Mouse (Mus musculus): ENCODE data around the gene Klhl3. TPM values are rescaled to one million over a fixed set of nuclear protein-coding genes. Genes with fewer than 3 reads are reported as not detected.

The Klhl3 gene
- polyA plus RNA-seq, 1 experiment from 2014 or later = 0.91 TPM

- no peaks in the 10 kb centered on the region for H3K9me3 ChIP-seq (replicated peaks)
- H3K4me1 ChIP-seq (replicated peaks) = no peaks in the 10 kb centered on the region
- H3K27me3 ChIP-seq = no peaks in the 10 kb centered on the region
- H3K36me3 ChIP-seq = no peaks in the 10 kb centered on the region
- 32% methylated on average over 5 of the region's 5 CpGs for WGBS (ENCODE audit: insufficient replicate concordance)
- H3K4me3 ChIP-seq (replicated peaks) = no peak overlapping the region
- H3K27ac ChIP-seq = no peak overlapping the region
- H3K4me2 ChIP-seq = no peak overlapping the region
- no peak overlapping the region for H3K9ac ChIP-seq
- ATAC-seq (ENCODE audit: low read depth) = no peak
- DNase-seq = no peak
These were observed 30.3 kb downstream of the Klhl3 start for GRCm38 (mm10) chr13:58083048-58083447.

- Histone ChIP-seq H3K27ac (no peak overlapping the region), H3K4me3 (replicated peaks) (no peak overlapping the region), H3K36me3 (no peaks in the 10 kb centered on the region), H3K27me3 (no peaks in the 10 kb centered on the region), H3K4me2 (no peak overlapping the region), H3K4me1 (replicated peaks) (no peaks in the 10 kb centered on the region), H3K9ac (no peak overlapping the region), H3K9me3 (replicated peaks) (no peaks in the 10 kb centered on the region)
- no peak for DNase-seq
- 59% methylated on average over 5 of the region's 5 CpGs for WGBS (ENCODE audit: insufficient replicate concordance)
- no peak for ATAC-seq (ENCODE audit: low read depth)
These were observed 35.0 kb downstream of the Klhl3 start for GRCm38 (mm10) chr13:58078361-58078760.

DNA sequence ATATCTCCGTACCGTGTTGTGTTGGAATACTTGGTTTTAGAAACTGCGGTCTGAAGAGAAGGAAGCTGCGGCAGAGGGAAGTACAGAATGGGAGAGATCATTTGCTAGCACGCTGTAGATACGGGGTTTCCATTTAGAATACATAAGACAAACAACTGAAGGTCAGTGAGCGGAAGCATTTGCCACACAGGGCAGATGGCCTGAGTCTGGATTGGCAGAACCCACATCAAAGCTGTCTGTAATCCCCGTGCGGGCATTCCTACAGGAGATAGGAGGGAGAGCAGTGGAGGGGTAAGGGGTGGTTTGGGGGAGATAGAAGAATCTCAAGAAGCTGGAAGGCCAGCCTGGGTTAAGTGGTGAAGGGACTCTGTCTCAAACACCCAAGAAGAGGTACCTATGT lies 38.5 kb downstream of the Klhl3 start:
- DNase-seq = no peak
- Histone ChIP-seq H3K4me3 (replicated peaks) (no peak overlapping the region), H3K36me3 (no peaks in the 10 kb centered on the region), H3K4me1 (replicated peaks) (no peaks in the 10 kb centered on the region), H3K27me3 (no peaks in the 10 kb centered on the region), H3K9ac (no peak overlapping the region), H3K27ac (no peak overlapping the region), H3K4me2 (no peak overlapping the region), H3K9me3 (replicated peaks) (no peaks in the 10 kb centered on the region)
- WGBS (ENCODE audit: insufficient replicate concordance) = 71% methylated on average over 9 of the region's 9 CpGs
- ATAC-seq (ENCODE audit: low read depth) = no peak

GRCm38 (mm10) chr13:58074466-58074865 lies 38.9 kb downstream of the Klhl3 start:
- Histone ChIP-seq H3K4me2 (no peak overlapping the region), H3K4me1 (replicated peaks) (no peaks in the 10 kb centered on the region), H3K27ac (no peak overlapping the region), H3K27me3 (no peaks in the 10 kb centered on the region), H3K36me3 (no peaks in the 10 kb centered on the region), H3K4me3 (replicated peaks) (no peak overlapping the region), H3K9me3 (replicated peaks) (no peaks in the 10 kb centered on the region), H3K9ac (no peak overlapping the region)
- WGBS (ENCODE audit: insufficient replicate concordance) = 76% methylated on average over 6 of the region's 6 CpGs
- ATAC-seq (ENCODE audit: low read depth) (no peak), DNase-seq (no peak)

DNA sequence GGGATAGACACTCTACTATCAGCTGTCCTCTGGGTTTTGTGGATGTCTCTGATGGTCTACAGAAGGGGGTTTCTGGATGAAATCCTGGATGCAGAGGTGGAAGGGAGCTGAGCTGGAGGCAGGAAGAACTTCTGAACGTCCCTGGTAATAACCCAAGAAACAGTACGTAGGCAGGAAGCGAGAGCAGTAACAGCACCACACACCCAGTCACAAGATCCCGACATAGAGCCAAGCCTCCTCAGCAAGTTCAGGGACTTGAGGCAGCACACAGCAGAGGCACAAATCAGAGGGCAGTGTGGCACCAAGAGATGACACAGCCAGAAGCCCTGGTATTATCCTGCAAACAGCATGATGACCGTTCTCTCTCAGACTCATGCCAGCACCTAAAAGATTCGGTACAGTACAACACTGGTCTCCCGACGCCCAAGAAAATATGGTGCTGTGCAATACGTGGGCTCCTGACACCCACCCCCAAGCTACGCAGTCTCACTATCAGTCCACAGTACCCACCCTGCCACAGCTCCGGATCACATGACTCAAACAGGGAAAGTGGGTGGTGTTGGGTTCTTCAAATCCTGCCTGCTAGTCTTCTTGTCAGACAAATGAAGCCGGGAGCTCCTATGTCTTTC lies 40.0 kb downstream of the Klhl3 start:
- DNase-seq = no peak
- H3K4me2 ChIP-seq = no peak overlapping the region
- H3K4me3 ChIP-seq (replicated peaks) = no peak overlapping the region
- ATAC-seq (ENCODE audit: low read depth) = no peak
- WGBS (ENCODE audit: insufficient replicate concordance) = 60% methylated on average over 12 of the region's 12 CpGs
- no peaks in the 10 kb centered on the region for H3K27me3 ChIP-seq
- no peak overlapping the region for H3K9ac ChIP-seq
- no peaks in the 10 kb centered on the region for H3K9me3 ChIP-seq (replicated peaks)
- no peaks in the 10 kb centered on the region for H3K36me3 ChIP-seq
- H3K4me1 ChIP-seq (replicated peaks) = peaks cover 4% of the 10 kb centered on the region; the same call in 1 of the 2 replicates
- H3K27ac ChIP-seq = no peak overlapping the region

DNA sequence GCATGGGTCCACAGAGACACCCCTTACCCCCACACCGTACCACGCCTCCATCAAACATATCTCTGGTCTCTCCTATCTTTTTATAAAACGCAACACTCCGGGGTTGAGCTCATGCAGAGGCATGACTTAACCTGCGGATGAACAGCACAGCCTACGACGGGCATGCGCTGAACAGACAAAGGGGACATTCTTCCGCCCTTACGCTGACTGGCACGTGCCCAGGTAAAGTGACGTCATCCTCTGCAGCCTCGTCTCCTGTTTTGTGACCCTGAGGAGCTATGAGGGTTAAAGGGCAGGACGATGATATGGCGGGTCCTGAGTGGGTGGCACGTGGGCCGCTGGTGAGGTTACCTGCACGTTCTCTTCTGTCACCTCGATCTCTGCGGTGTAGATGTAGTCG lies 42.2 kb downstream of the Klhl3 start:
- peaks cover 26% of the 10 kb centered on the region for H3K4me1 ChIP-seq (replicated peaks)
- 80% methylated on average over 21 of the region's 21 CpGs for WGBS (ENCODE audit: insufficient replicate concordance)
- H3K4me2 ChIP-seq = no peak overlapping the region
- H3K27me3 ChIP-seq = no peaks in the 10 kb centered on the region
- no peak overlapping the region for H3K4me3 ChIP-seq (replicated peaks)
- DNase-seq (no peak), ATAC-seq (ENCODE audit: low read depth) (no peak)
- H3K9ac ChIP-seq = no peak overlapping the region
- no peak overlapping the region for H3K27ac ChIP-seq
- H3K36me3 ChIP-seq = no peaks in the 10 kb centered on the region
- H3K9me3 ChIP-seq (replicated peaks) = no peaks in the 10 kb centered on the region

DNA sequence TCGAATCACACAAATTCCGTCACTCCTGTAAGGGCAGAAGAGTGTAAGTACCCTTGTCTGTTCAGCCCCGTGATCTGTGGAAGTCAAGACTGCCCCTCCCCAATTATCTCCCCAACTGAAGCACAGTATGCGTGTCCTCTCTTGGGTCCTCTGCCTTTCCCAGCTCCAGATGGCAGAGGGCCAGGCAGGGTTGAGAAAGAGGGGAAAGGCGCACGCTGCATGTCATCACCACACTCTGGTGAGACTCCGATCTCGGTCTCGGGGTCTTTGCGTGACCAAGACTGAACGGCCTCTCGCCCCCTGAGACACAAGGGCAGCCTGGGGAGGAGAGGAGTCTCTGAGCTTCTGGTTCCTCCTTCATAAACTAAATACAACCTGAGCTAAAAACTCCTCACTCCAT lies 42.9 kb downstream of the Klhl3 start:
- DNase-seq (no peak), ATAC-seq (ENCODE audit: low read depth) (no peak)
- Histone ChIP-seq H3K9ac (no peak overlapping the region), H3K27ac (no peak overlapping the region), H3K9me3 (replicated peaks) (no peaks in the 10 kb centered on the region), H3K27me3 (no peaks in the 10 kb centered on the region), H3K4me3 (replicated peaks) (no peak overlapping the region), H3K4me1 (replicated peaks) (peaks cover 27% of the 10 kb centered on the region), H3K4me2 (no peak overlapping the region), H3K36me3 (no peaks in the 10 kb centered on the region)
- WGBS (ENCODE audit: insufficient replicate concordance) = 72% methylated on average over 12 of the region's 12 CpGs

DNA sequence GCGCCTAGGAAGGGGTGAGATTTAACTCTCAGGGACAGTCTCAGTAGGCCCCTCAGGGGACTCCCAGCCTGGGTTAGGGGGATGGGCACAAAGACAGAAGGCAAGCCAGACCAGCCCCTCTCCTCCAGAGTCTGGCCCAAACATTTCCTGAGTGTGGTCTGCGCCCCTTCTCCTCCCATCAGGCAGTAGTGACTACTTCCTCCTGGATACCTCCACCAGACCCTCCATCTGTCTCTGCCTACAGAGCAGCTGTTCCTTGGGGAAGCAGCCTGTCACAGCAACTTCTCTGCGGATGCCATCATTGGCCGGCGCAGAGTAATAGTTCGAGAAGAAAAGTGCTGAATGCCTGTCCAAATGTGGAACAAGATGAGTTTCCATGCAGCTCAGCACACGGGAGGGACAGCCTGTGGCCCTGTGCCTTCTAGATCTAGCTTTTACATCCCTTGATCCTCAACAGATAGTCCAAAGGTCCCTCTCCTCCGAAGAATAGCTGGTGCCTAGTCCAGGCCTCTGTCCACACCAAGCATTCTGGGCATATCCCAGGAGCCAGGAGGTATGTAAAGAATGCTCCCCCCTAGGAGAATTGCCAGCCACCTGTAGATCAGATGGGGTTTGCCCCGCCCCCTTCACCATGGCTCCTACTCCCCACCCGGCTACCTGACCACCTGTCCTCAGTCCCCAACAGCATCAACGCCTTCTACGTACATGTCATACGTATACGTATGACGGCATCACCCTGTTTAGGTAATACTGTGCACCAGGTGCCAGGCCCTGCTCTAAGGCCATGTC lies 44.8 kb downstream of the Klhl3 start:
- H3K4me2 ChIP-seq = no peak overlapping the region
- H3K4me1 ChIP-seq (replicated peaks) = peaks cover 27% of the 10 kb centered on the region
- no peak overlapping the region for H3K27ac ChIP-seq
- no peaks in the 10 kb centered on the region for H3K9me3 ChIP-seq (replicated peaks)
- DNase-seq = no peak
- H3K9ac ChIP-seq = no peak overlapping the region
- no peaks in the 10 kb centered on the region for H3K27me3 ChIP-seq
- no peak overlapping the region for H3K4me3 ChIP-seq (replicated peaks)
- no peaks in the 10 kb centered on the region for H3K36me3 ChIP-seq
- peak; percentile 11; the same call in 1 of the 2 replicates for ATAC-seq (ENCODE audit: low read depth)
- 57% methylated on average over 15 of the region's 15 CpGs for WGBS (ENCODE audit: insufficient replicate concordance)

GRCm38 (mm10) chr13:58067540-58068103 lies 45.8 kb downstream of the Klhl3 start:
- no peak overlapping the region for H3K4me3 ChIP-seq (replicated peaks)
- WGBS (ENCODE audit: insufficient replicate concordance) = 3% methylated on average over 17 of the region's 17 CpGs
- H3K4me1 ChIP-seq (replicated peaks) = peaks cover 27% of the 10 kb centered on the region
- H3K9me3 ChIP-seq (replicated peaks) = no peaks in the 10 kb centered on the region
- H3K27me3 ChIP-seq = no peaks in the 10 kb centered on the region
- peak overlapping the region; percentile 67 for H3K27ac ChIP-seq
- H3K36me3 ChIP-seq = no peaks in the 10 kb centered on the region
- ATAC-seq (ENCODE audit: low read depth) (peak; percentile 83), DNase-seq (peak; percentile 50)
- peak overlapping the region; percentile 42 for H3K4me2 ChIP-seq
- H3K9ac ChIP-seq = no peak overlapping the region

- 25% methylated on average over 14 of the region's 14 CpGs for WGBS (ENCODE audit: insufficient replicate concordance)
- Histone ChIP-seq H3K36me3 (0 out of 2 replicates have a peak, but pooled peaks cover 1% of the 10 kb centered on the region), H3K4me2 (peak overlapping the region; percentile 42), H3K9me3 (replicated peaks) (no peaks in the 10 kb centered on the region), H3K27ac (peak overlapping the region; percentile 67), H3K27me3 (no peaks in the 10 kb centered on the region), H3K4me3 (replicated peaks) (no peak overlapping the region), H3K9ac (no peak overlapping the region), H3K4me1 (replicated peaks) (peaks cover 27% of the 10 kb centered on the region)
- DNase-seq = no peak
- ATAC-seq (ENCODE audit: low read depth) = peak; percentile 19; the same call in 1 of the 2 replicates
These were observed 46.6 kb downstream of the Klhl3 start for GRCm38 (mm10) chr13:58066496-58067389.

GRCm38 (mm10) chr13:58066081-58066495 lies 47.3 kb downstream of the Klhl3 start:
- H3K36me3 ChIP-seq = 0 out of 2 replicates have a peak, but pooled peaks cover 3% of the 10 kb centered on the region
- no peak overlapping the region for H3K9ac ChIP-seq
- H3K4me2 ChIP-seq = no peak overlapping the region
- H3K27ac ChIP-seq = peak overlapping the region; percentile 47
- no peaks in the 10 kb centered on the region for H3K27me3 ChIP-seq
- H3K4me1 ChIP-seq (replicated peaks) = peaks cover 27% of the 10 kb centered on the region
- H3K9me3 ChIP-seq (replicated peaks) = no peaks in the 10 kb centered on the region
- WGBS (ENCODE audit: insufficient replicate concordance) = 65% methylated on average over 13 of the region's 13 CpGs
- H3K4me3 ChIP-seq (replicated peaks) = no peak overlapping the region
- no peak for DNase-seq
- ATAC-seq (ENCODE audit: low read depth) = no peak
